8 mouse cellular contexts compared by ENCODE assay signal in genomic region chr14:59330499-59330898, GRCm38 (mm10). TPM values are rescaled to one million over a fixed set of nuclear protein-coding genes. Genes with fewer than 3 reads are reported as not detected.
DNase-seq lines count a peak whose midpoint lies in the region.
"Not testable (repeated sequence)": the region's sequence is repeated elsewhere in the genome, so short reads cannot be mapped to it uniquely, and the experiment has no call there.

No protein-coding gene starts in this region.

- intact Hi-C loops in gastrocnemius, postnatal 14 days (cut with DNase I; ENCODE audit: low total_unique reads): not testable (repeated sequence)

- DNase-seq in adrenal gland, postnatal 10 days: peak; percentile 25
- DNase-seq in embryo, embryonic 11 days: peak; percentile 17
- DNase-seq in gastrocnemius, postnatal 14 days: peak; percentile 6
- peak; percentile 5 for DNase-seq in kidney, adult 18-20 months
- peak; percentile 12 to 34 for DNase-seq in left cerebral cortex, adult 18-20 months (ENCODE audit: low spot score in 2 of 2)
- DNase-seq in lung, postnatal 25 days (ENCODE audit: low spot score): peak; percentile 8
- DNase-seq in right cerebral cortex, adult 2 months (ENCODE audit: low spot score in 2 of 2): peak; percentile 41 to 45
- peak; percentile 33 for DNase-seq in urinary bladder, postnatal 25 days (ENCODE audit: low spot score)

RNA-seq across cellular contexts. Expression of gene Phf11b, which starts 10.7 kb away (rescaled TPM):
- 1 to 10 TPM in 1 of 2 experiments, under 1 TPM in 1; 0.67 to 1.1 TPM for total RNA-seq in adrenal gland, postnatal 10 days (2021)
- total RNA-seq in gastrocnemius, postnatal 14 days (2021): under 1 TPM in 1 of 2 experiments, not detected in 1; 0.18 TPM
- total RNA-seq in left cerebral cortex, adult 18-20 months (2021): under 1 TPM; 0.60 to 0.82 TPM

RNA-seq across cellular contexts. Expression of gene Phf11a, which starts 33.2 kb away (rescaled TPM):
- total RNA-seq in adrenal gland, postnatal 10 days (2021): under 1 TPM; 0.36 to 0.39 TPM
- not detected for total RNA-seq in gastrocnemius, postnatal 14 days (2021)
- not detected for total RNA-seq in left cerebral cortex, adult 18-20 months (2021)

RNA-seq across cellular contexts. Expression of gene Phf11d, which starts 34.8 kb away (rescaled TPM):
- total RNA-seq in adrenal gland, postnatal 10 days (2021): 1 to 10 TPM; 3.6 to 5.4 TPM
- 1 to 10 TPM; 2.2 to 3.0 TPM for total RNA-seq in gastrocnemius, postnatal 14 days (2021)
- under 1 TPM; 0.81 to 0.84 TPM for total RNA-seq in left cerebral cortex, adult 18-20 months (2021)

Comparison
In these comparisons a context has a peak if more than half of its experiments do, and no peak if none do; other contexts are left out.
1. Peak in every context shown above with its lines: DNase-seq.